Mouse (Mus musculus): ENCODE measurements around the gene Tbccd1.

The Tbccd1 gene

DNA sequence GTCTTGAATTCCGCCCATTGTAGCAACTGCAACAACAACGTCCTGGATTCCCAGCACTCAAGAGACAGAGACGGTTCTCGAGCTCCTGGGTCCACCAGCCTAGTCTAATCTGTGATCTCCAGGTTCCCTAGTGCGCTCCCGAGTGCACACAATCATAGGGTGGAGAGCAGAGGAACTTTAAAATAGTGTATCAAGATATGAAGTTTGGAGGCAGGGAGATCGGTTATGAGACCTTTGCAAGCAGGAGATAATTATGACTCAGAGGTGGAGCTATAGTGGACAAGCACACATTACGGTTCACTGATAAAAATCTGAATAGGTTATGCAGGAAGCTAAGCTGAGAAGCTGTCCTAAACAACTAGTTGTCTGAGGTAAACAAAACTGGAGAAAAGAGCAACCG is 696 bp downstream of the Tbccd1 start:
- peak; percentile 65 for DNase-seq (ENCODE audit: low read depth)

DNA sequence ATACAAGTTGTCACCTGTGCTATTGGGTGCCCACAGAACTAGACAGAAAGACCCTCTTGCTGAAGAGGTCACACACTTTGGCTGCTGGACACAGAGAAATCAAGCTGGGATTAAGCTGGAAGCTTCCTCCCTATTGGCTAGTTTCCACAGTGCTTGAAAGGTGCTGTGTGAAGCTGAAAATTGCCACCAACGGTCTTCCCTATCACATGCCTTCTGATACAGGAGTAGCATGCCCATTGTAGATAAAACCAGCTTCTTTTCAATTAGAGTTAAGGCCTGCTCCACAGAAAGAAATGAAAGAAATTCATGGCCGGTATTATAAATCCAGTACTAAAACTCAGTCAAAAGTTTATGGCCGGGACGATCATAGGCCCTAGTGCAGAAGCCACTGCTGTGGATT is 4.8 kb downstream of the Tbccd1 start:
- DNase-seq (ENCODE audit: low read depth): no peak

DNA sequence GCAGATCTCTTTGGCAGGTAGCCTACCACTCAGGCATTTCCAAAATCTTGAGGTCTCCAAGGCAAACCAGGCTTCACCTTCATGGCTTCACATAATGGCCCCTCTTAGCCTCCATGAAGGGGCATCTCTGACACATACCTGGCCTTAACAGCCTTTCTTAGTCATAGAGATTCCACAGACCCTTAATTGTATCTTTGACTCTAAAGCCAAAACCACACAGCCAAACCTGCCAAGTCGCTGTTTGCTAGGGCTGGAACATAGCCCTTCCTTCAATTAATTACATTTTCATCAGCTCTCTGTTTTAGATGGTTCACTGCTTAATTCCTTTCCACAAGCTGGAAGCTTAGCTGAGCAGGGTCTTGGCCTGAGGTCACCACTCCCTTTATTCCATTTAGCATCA is 9.1 kb downstream of the Tbccd1 start:
- DNase-seq (ENCODE audit: low read depth): no peak

DNA sequence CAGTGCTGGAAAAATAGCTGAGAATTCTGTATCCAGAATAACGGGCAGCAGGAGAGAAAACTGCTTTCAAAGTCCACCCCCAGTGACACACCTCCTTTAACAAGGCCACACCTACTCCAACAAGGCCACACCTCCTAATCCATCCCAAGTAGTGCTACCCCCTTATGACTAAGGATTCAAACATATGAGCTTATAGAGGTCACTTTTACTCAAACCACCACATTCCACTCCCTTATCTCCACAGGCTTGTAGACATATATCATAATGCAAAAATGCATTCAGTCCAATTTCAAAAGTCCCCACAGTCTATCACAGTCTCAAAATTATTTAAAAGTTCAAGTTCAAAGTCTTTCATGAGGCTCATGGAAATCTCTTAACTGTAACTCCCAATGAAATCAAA is 9.8 kb downstream of the Tbccd1 start:
- DNase-seq (ENCODE audit: low read depth): no peak

DNA sequence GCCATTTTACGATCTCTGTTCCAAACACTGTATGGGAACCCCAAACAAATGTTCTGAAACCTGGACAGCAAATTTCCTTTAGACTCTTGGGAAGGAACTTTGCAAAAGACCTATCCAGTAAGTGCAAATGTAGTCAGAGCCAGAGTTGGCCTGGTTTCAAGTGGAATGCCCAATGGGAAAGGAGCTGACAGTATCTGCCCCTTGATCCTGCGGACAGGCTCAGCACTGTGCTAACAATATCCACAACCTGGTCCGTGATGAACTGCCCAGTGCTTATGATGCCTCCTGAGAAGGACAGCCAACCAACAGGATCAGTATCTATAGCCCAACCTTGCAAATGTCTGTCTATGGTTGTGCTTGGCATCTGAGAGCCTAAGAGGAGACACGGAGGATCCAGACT is 12.0 kb downstream of the Tbccd1 start:
- DNase-seq (ENCODE audit: low read depth): no peak

DNA sequence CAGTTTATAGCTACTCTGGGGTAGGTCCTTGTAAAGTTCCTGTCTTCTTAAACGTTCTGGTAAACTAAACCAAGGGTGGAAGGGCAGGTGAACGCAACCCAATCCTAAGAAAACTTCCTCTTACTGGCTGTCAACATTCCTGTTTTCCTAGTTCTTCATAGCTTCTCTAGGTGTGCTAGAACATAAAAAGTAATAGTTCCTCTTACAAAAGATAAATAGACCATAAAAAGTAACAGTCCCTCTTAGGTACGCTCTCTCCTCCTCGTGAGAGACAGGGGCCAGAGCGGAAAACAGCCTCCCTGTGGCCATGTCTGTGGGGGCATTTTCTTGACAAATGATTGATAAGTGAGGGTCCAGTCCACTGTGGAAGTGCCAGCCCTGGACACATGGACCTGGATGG is 12.6 kb downstream of the Tbccd1 start:
- no peak for DNase-seq (ENCODE audit: low read depth)

DNA sequence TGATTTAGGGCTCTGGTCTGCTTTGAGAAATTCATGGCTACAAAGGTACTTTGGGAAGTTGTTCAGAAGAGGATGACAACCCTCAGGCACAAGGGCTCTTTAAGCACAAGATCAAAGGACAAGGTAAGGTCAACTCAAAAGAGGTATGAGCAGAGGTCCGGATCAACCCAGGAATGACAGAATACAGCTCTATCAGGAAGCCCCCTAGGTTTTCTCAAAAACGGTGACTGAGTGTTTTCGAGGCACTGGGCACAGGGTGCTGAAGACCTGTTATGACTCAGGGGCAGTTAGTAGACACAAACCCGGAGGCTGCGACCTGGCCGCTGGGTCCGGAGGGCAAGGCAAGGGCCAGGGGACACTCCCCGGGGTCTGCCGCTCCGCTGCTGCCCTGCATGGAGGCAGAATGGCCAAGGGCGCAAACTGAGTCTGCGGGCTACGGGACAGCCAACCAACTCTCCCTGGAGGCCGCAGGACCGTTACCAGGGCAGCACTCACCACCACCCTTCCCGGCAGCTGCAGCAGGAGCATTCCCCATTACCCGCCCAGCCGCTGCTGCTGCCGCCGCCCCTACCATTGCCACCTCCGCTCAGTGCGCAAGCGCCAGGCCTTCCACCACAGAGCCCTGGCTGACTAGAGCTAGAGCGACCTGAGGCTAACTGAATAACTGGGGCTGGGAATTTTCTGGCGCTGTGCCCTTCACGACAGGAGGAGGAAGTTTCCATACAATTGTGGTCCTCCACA is 13.2 kb downstream of the Tbccd1 start:
- no peak for DNase-seq (ENCODE audit: low read depth)

DNA sequence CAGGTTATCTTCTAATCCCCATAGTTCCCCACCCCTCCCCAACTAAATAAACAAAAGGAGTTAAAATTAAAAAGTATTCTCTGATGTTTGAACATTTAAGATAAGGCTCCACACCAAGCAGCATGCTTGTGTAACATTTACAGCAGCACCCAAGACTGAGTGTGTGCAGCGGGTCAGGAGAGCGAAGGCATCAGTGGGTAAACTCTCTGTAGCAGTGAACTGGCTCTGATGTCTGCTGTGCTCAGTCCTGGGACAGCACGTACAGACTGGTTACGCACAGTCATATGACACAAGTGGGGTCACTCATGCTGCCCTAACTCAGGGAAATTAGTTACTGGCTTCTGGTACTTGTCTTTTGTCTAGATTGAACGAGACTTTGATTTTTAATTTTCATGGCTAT is 14.6 kb downstream of the Tbccd1 start:
- DNase-seq (ENCODE audit: low read depth): no peak

DNA sequence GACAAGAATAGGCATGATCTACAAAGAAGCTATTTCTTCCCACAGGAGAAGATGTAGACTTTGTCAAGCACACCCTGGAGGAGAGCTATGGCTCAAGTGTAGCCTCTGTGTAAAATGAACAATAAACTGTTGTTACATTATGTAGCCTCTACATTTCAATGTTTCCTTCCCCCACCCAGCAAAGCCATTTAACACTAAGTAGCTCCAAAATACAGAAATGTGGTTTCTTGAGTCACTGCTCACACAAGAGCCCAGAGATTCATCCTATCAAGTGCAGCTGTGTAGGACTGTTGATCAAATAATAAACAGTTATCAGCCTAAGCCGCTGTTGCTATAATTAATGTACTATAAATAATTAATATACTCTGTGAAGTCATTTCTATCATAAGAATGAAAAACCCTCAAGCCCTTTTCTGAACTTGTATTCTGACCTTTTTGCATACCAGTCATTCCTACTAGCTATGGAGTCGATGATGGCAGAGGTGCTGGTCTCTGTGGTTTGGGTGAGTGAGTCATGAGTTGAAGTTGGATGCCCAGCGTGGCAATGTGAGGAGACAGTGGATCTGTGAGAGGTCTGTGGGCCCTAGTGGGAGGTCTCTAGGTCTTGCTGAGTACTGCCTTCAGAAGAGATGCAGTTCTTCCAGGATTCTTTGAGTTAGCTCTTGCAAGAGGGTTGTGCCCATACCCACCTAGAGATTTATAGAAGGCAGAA is 18.2 kb downstream of the Tbccd1 start:
- peak; percentile 74 for DNase-seq (ENCODE audit: low read depth)

DNA sequence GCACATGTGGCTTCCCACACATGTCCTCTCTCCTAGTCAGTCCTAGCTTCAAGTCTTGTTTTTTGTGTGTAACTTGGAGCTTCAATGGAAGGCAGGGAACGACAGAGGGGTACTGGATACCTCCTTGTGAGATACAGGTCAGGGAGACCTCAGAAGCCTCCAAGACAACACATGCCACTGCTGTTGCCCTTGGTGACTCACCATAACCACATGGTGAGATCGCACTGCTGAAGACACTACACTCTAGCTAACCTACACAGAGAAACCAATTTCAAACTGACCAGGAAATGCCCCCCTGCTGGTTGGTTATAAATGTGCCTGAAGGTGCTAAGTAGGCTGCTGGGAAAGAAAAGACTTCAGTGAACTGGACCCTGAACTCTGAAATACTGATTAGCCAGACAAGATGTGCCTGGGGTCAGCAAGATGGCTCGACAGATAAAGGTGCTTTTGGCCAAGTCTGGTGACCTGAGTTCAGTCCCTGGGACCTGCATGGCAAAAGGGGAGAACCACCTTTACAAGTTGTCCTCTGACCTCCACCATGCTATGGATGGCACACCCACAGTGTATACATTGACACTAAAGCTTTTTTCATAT is 24.4 kb downstream of the Tbccd1 start:
- peak; percentile 68 for DNase-seq (ENCODE audit: low read depth)

DNA sequence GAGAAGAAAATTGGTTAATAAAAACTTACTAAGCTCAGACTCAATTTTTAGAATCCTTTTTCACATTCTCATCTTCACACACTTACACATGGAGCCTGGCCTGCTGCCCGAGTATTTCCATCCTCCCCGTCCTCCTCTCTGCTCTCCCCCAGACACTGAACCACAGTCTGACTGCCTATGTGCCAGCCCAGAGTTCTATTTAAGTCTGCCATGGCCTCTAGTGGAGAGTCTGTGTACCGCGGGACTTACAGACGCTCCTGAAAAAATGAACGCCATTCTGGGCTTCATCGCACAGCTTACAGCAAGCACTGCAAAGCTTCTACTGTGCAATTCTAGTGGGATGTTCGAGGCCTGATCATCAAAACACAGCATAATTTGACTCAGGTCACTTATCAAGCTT is 36.7 kb downstream of the Tbccd1 start:
- DNase-seq (ENCODE audit: low read depth): peak; percentile 28

DNA sequence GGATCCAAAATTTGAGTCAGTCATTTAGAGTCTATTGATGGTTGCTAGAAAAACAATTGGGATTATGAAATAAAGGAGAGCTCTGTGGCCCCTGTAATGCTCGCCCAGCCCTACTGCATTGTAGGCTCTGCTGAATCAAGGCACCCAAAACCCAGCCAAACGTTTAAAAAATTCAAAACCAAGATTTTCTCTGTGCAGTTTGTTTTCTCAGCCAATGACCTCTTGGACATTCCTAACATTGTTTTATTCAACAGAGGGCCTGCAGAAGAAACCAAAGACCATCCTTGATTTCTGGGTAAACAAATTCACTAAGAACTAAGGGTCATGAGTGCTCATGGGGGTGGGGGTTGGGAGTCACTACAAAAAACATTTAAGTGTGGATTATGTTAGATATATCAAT is 46.0 kb downstream of the Tbccd1 start, which contains the start of gene Crygs:
TSS of gene Crygs (minus strand) at position 101 of the 400 bp plus-strand sequence.
- no peak for DNase-seq (ENCODE audit: low read depth)

DNA sequence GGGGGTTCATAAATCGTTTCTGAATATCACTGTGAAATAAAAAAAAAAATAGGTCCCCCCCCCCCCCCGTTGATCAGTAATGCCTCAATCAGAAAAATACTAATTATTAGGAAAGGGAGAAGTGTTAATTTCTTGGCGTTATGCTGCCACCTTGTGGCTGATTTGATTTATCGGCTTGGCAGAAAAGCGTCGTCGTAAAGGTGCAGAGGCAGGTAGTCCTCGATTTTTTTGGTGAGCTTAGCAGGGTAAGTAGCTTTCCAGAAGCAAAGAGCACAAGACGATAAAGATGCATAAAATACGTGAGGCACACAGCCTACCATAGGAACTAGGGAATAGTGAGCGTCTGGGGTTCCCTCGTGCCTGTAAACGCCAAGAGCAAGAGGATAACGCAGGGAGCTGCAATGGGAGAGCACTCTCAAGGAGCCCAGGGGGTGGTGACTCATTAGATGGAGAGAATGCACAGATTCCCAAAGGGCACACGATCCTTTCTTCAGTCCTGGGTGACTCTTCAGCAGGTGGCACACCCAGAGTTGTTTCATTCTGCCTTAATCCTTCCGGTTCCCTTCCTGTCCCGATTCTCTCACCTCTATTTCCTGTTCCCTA is 49.9 kb downstream of the Tbccd1 start:
- peak; percentile 62 for DNase-seq (ENCODE audit: low read depth)

DNA sequence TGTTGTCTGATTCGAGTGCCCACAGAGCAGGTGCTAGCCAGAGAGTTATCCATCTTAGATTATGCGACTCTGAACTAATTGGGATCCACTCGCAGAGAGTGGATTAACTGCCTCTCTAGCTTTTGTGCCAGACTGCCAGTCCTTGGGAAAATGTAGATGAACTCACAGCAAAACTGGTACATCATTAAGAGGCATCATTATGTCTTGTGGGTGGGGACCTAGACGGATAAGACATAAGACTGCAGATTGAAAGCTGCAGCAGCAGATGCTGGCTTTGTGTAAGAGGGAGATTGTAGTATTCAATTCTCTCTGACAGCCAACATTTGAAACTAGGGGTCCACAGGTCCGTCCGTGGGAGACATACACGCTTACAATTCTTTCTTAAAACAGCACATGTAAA is 54.7 kb downstream of the Tbccd1 start:
- DNase-seq (ENCODE audit: low read depth): no peak

DNA sequence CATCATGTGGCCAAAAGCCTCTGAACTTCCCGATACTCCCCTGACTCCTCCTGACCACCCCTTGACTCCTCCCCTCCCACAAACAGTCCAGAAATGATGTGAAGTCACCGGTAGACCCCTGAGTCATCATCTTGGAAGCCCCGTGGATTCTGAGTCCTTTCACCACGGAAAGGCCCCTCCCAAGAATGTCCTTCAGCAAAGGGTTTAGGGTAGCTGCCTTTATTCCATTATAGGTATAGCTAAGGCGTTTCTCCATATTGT is 56.7 kb downstream of the Tbccd1 start:
- DNase-seq (ENCODE audit: low read depth): peak; percentile 31

DNA sequence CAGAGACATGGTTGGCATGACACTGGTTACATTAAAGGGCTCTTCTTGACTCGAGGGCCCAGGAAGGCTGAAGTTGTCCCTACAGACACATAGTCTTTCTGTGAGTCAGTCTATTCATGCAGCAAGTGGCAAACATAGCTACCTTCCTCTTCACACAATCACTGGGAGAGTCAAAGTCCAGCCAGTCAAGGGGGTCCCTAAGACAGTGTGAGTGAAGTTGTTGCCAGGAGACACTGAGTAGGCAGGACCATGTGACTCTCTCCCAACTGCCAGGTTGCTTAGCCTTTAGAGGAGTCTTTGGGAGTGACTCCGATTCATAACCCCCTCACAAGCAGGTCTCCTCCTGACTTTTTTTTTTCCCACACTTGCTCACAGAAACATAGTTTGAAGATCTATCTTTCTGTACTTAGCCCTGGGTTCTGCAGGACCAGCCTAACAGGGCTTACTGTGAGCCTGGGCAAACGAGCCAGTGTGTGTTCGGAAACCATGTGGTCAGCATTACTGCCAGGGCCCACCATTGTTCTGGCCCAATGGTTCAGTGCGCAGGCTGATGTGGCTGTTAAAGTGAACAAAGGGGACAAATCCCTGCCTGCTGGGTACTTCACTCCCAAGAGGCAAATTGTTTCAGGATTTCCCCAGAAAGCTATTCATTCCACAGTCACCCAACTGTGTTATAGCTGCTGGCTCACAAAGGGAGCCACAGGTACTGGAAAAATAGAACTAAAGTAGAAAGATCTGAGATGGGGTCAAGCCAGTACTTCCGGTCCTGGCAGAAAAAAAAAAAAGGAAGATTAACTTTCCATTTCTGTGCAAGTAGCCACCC is 57.2 kb downstream of the Tbccd1 start:
- DNase-seq (ENCODE audit: low read depth): no peak

DNA sequence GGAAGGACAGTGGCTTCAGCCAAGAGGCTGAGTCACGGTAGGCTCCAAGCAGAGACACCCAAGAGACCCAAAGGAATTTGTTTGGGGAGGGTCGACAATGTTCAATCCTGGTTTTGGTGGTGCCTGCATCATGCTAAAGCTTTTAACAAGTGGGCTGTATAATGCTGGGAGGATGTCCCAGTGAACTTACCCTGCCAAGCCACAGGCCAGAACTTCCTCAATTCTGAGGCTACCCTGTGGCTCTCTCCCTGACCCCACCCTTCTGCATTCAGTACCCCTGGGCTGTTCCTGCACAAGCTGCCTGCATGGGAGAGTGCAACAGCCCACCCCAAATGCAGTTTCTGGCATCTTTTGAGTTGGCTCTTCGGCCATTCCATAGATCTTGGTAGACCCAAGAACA is 58.9 kb downstream of the Tbccd1 start:
- DNase-seq (ENCODE audit: low read depth): peak; percentile 54

DNA sequence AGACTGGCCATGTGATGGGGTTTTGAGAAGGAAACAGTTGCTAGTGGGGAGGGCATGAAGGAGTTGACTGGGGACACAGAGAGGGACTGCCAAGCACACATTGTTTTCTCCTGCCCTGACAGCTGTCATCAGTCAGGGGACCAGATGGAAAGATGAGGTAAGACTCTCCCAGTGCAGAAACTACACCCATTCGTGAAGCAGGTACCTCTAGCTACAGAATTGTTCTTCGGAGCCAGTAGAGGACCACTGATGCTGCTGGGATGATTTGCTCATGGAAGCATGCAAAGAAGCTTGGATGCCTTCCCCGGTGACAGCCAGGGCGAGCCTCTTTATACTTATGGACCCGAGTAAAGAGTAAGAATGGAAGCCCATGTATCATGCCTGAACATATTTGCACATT is 59.9 kb downstream of the Tbccd1 start:
- DNase-seq (ENCODE audit: low read depth): no peak

DNA sequence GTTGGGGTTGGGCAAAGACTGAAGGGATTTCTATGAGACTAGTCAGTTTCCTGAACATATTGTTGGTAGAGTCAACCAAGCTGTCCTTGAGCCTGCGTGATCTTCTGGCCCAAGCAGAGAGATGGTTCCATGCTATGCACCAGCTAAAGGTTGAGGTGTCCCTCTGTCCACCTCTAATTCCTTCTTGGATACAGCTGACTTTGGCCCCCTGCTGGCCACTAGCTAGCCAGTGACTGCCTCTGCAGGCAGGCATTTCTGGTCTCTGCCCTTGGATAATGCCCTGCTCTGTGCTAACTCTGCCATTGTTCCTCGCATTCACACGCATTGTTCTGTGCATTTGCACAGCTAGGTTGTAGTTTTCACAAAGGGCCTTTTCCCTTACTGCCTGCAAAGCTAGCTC is 62.0 kb downstream of the Tbccd1 start:
- DNase-seq (ENCODE audit: low read depth): peak; percentile 32

DNA sequence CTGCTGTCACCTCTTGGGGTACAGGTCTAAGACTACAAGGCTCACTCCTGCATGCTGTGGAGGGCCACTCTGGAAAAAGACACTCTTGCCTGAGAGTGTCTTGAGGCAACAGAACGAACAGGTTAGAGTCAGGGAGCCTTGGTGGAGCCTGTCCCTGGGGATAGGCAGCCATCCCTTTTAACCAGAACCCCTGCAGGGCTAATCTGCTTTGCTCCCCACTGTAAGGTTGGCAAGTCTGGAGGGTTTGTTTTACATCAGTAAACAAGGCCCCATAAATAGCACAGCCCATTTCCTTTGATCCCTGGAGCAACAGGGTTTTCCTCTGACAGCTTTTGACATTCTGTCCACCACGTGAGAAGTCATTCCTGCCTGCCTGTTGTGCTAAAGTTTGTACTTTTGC is 66.2 kb downstream of the Tbccd1 start:
- no peak for DNase-seq (ENCODE audit: low read depth)

DNA sequence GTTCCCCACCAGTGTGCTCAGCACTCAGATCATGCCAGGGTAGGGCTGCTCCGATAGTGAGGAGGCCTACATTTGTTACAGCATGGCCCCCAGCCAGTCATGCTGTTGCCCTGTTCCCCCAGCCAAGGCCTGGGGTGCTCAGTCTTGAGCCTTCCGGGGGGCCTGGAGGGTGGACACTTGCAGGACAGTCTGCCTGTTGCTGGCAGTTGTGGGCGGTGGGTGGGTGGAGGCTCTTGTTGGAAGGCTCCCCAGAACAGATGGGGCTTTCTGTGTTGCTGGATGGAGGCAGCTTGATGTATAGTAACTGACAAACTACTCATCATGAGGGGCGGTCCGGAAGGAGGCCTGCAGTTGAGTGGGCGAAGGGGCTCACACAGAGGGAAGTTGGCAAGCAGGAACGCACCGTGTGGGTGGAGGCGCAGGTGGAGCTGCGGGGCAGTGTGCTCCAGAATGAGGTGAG is 67.5 kb downstream of the Tbccd1 start:
- DNase-seq (ENCODE audit: low read depth): no peak

DNA sequence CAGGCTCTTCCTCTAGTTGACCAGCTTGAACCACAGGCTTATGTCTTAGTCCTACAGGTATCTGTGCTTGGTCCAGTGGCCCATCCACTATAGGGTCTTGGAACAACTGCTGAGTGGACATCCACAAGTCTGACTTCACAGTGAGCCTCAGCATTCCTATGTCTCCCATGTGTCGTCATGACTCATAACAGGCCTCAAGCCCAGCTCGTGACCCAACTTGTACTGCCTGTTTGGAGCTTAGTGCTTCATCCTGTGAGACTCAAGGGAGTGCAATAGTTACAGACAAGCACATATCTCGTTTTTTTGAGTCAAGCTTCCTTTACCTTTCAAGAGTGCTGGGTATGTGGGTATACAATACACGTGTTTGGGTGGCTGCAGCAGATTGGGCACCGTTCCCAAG is 74.8 kb downstream of the Tbccd1 start:
- DNase-seq (ENCODE audit: low read depth): no peak

All from 416B (cell line).